Mouse (Mus musculus): ENCODE results near the gene Scn2a. TPM values are rescaled to one million over a fixed set of nuclear protein-coding genes. Genes with fewer than 3 reads are reported as not detected.
A peak's percentile ranks its signal among the peaks of the same experiment; 100 is the strongest.
"Not testable (repeated sequence)": the region's sequence is repeated elsewhere in the genome, so short reads cannot be mapped to it uniquely, and the experiment has no call there.

Scn2a gene
- polyA plus RNA-seq, 1 experiment from 2014 or later: 20.6 TPM

GRCm38 (mm10) chr2:65782442-65782841 is 161.9 kb downstream of the Scn2a start:
- DNase-seq (ENCODE audit: low spot score) (no peak), ATAC-seq (no peak)
- Histone ChIP-seq H3K27me3 (replicated peaks; ENCODE audit: control insufficient read depth, insufficient read depth, low read length) (no peaks in the 10 kb centered on the region), H3K4me3 (ENCODE audit: low read depth, low read length) (no peak overlapping the region), H3K4me2 (ENCODE audit: low read length) (no peak overlapping the region), H3K9ac (ENCODE audit: low read length) (no peak overlapping the region), H3K9me3 (replicated peaks; ENCODE audit: control insufficient read depth, low read length) (no peaks in the 10 kb centered on the region), H3K36me3 (ENCODE audit: control insufficient read depth, insufficient read depth, low read length) (no peaks in the 10 kb centered on the region), H3K27ac (ENCODE audit: low read depth, low read length) (no peak overlapping the region), H3K4me1 (ENCODE audit: control insufficient read depth, insufficient read depth, low read length) (no peaks in the 10 kb centered on the region)
- WGBS: 74% methylated on average over 7 of the region's 7 CpGs

GRCm38 (mm10) chr2:65783392-65783791 is 162.8 kb downstream of the Scn2a start:
- H3K4me1 ChIP-seq (ENCODE audit: control insufficient read depth, insufficient read depth, low read length): no peaks in the 10 kb centered on the region
- H3K27me3 ChIP-seq (replicated peaks; ENCODE audit: control insufficient read depth, insufficient read depth, low read length): no peaks in the 10 kb centered on the region
- no peak overlapping the region for H3K4me2 ChIP-seq (ENCODE audit: low read length)
- no peak overlapping the region for H3K9ac ChIP-seq (ENCODE audit: low read length)
- no peaks in the 10 kb centered on the region for H3K36me3 ChIP-seq (ENCODE audit: control insufficient read depth, insufficient read depth, low read length)
- H3K9me3 ChIP-seq (replicated peaks; ENCODE audit: control insufficient read depth, low read length): no peaks in the 10 kb centered on the region
- ATAC-seq: no peak
- no peak overlapping the region for H3K4me3 ChIP-seq (ENCODE audit: low read depth, low read length)
- WGBS: 81% methylated on average over 2 of the region's 2 CpGs
- H3K27ac ChIP-seq (ENCODE audit: low read depth, low read length): no peak overlapping the region
- DNase-seq (ENCODE audit: low spot score): no peak

- Histone ChIP-seq H3K4me3 (ENCODE audit: low read depth, low read length) (no peak overlapping the region), H3K4me2 (ENCODE audit: low read length) (no peak overlapping the region), H3K36me3 (ENCODE audit: control insufficient read depth, insufficient read depth, low read length) (no peaks in the 10 kb centered on the region), H3K27ac (ENCODE audit: low read depth, low read length) (no peak overlapping the region), H3K4me1 (ENCODE audit: control insufficient read depth, insufficient read depth, low read length) (no peaks in the 10 kb centered on the region), H3K9me3 (replicated peaks; ENCODE audit: control insufficient read depth, low read length) (no peaks in the 10 kb centered on the region), H3K9ac (ENCODE audit: low read length) (no peak overlapping the region), H3K27me3 (replicated peaks; ENCODE audit: control insufficient read depth, insufficient read depth, low read length) (no peaks in the 10 kb centered on the region)
- ATAC-seq (peak; percentile 63; the same call in 1 of the 2 replicates), DNase-seq (ENCODE audit: low spot score) (peak; percentile 79)
- WGBS: 24% methylated on average over 3 of the region's 3 CpGs
These were observed 171.9 kb downstream of the Scn2a start for GRCm38 (mm10) chr2:65792516-65792915.

- ATAC-seq (no peak), DNase-seq (ENCODE audit: low spot score) (no peak)
- no peak overlapping the region for H3K4me3 ChIP-seq (ENCODE audit: low read depth, low read length)
- no peaks in the 10 kb centered on the region for H3K4me1 ChIP-seq (ENCODE audit: control insufficient read depth, insufficient read depth, low read length)
- H3K27ac ChIP-seq (ENCODE audit: low read depth, low read length): no peak overlapping the region
- H3K9me3 ChIP-seq (replicated peaks; ENCODE audit: control insufficient read depth, low read length): no peaks in the 10 kb centered on the region
- no peaks in the 10 kb centered on the region for H3K27me3 ChIP-seq (replicated peaks; ENCODE audit: control insufficient read depth, insufficient read depth, low read length)
- 85% methylated on average over 2 of the region's 2 CpGs for WGBS
- no peak overlapping the region for H3K4me2 ChIP-seq (ENCODE audit: low read length)
- H3K9ac ChIP-seq (ENCODE audit: low read length): no peak overlapping the region
- no peaks in the 10 kb centered on the region for H3K36me3 ChIP-seq (ENCODE audit: control insufficient read depth, insufficient read depth, low read length)
These were observed 173.0 kb downstream of the Scn2a start for GRCm38 (mm10) chr2:65793593-65793992.

- WGBS: 77% methylated on average over 1 of the region's 1 CpGs
- Histone ChIP-seq H3K9me3 (replicated peaks; ENCODE audit: control insufficient read depth, low read length) (no peaks in the 10 kb centered on the region), H3K4me1 (ENCODE audit: control insufficient read depth, insufficient read depth, low read length) (no peaks in the 10 kb centered on the region), H3K36me3 (ENCODE audit: control insufficient read depth, insufficient read depth, low read length) (no peaks in the 10 kb centered on the region), H3K27me3 (replicated peaks; ENCODE audit: control insufficient read depth, insufficient read depth, low read length) (no peaks in the 10 kb centered on the region), H3K4me3 (ENCODE audit: low read depth, low read length) (no peak overlapping the region), H3K4me2 (ENCODE audit: low read length) (no peak overlapping the region), H3K9ac (ENCODE audit: low read length) (no peak overlapping the region), H3K27ac (ENCODE audit: low read depth, low read length) (no peak overlapping the region)
- DNase-seq (ENCODE audit: low spot score) (no peak), ATAC-seq (no peak)
These were observed 180.6 kb downstream of the Scn2a start for GRCm38 (mm10) chr2:65801054-65801709.

- H3K4me2 ChIP-seq (ENCODE audit: low read length): no peak overlapping the region
- H3K36me3 ChIP-seq (ENCODE audit: control insufficient read depth, insufficient read depth, low read length): no peaks in the 10 kb centered on the region
- no peak overlapping the region for H3K9ac ChIP-seq (ENCODE audit: low read length)
- 90% methylated on average over 6 of the region's 6 CpGs for WGBS
- DNase-seq (ENCODE audit: low spot score) (no peak), ATAC-seq (no peak)
- no peaks in the 10 kb centered on the region for H3K4me1 ChIP-seq (ENCODE audit: control insufficient read depth, insufficient read depth, low read length)
- no peaks in the 10 kb centered on the region for H3K9me3 ChIP-seq (replicated peaks; ENCODE audit: control insufficient read depth, low read length)
- no peaks in the 10 kb centered on the region for H3K27me3 ChIP-seq (replicated peaks; ENCODE audit: control insufficient read depth, insufficient read depth, low read length)
- H3K27ac ChIP-seq (ENCODE audit: low read depth, low read length): no peak overlapping the region
- no peak overlapping the region for H3K4me3 ChIP-seq (ENCODE audit: low read depth, low read length)
These were observed 186.0 kb downstream of the Scn2a start for GRCm38 (mm10) chr2:65806556-65806955.

GRCm38 (mm10) chr2:65811203-65811602 is 190.6 kb downstream of the Scn2a start:
- H3K36me3 ChIP-seq (ENCODE audit: control insufficient read depth, insufficient read depth, low read length); H3K27ac ChIP-seq (ENCODE audit: low read depth, low read length); H3K9me3 ChIP-seq (replicated peaks; ENCODE audit: control insufficient read depth, low read length); H3K9ac ChIP-seq (ENCODE audit: low read length); ATAC-seq; H3K27me3 ChIP-seq (replicated peaks; ENCODE audit: control insufficient read depth, insufficient read depth, low read length); H3K4me3 ChIP-seq (ENCODE audit: low read depth, low read length); H3K4me2 ChIP-seq (ENCODE audit: low read length); H3K4me1 ChIP-seq (ENCODE audit: control insufficient read depth, insufficient read depth, low read length); DNase-seq (ENCODE audit: low spot score): not testable (repeated sequence)
- WGBS: 90% methylated on average over 6 of the region's 6 CpGs

Other genes with a start within 250 kb of the Scn2a start
- 37.5 and 43.9 TPM in 2 replicates for gene Scn3a, start 53.1 kb upstream of the Scn2a start, polyA plus RNA-seq (2014; fragmentation: Nextera tagmentation; extraction: Ambion mirVana)
- 33.0 and 65.4 TPM in 2 replicates for gene Csrnp3, start 225.0 kb downstream of the Scn2a start, polyA plus RNA-seq (2014; fragmentation: Nextera tagmentation; extraction: Ambion mirVana)